Mouse (Mus musculus) midbrain, postnatal 0 days (tissue): ENCODE measurements around the gene Vmn1r46. TPM values are rescaled to one million over a fixed set of nuclear protein-coding genes. Genes with fewer than 3 reads are reported as not detected.

Experiments
- polyA plus RNA-seq: library from polyadenylated mRNA; unstranded; fragments of >200 nt; fragmentation: Nextera tagmentation; extraction: Ambion mirVana; gene quantifications from 2 replicates; pipeline ENCODE4 v1.2.1, GENCODE M21; 2015
- total RNA-seq: library from RNA; depleted of rRNA; stranded (reverse); fragments of >200 nt; gene quantifications from 2 replicates; pipeline ENCODE4 v1.2.3, GENCODE M21; 2014; rRNA removed

Gene Vmn1r46
- total and polyA plus RNA-seq, 2 experiments from 2014 or later = not detected

Other genes starting within 250 kb of the Vmn1r46 start
- gene Vmn1r41, start 228.5 kb upstream of the Vmn1r46 start, total RNA-seq = not detected in 2 replicates
- gene Vmn1r41, start 228.5 kb upstream of the Vmn1r46 start, polyA plus RNA-seq = not detected in 2 replicates
- gene Vmn1r42, start 92.9 kb upstream of the Vmn1r46 start, total RNA-seq = not detected in 2 replicates
- gene Vmn1r42, start 92.9 kb upstream of the Vmn1r46 start, polyA plus RNA-seq = not detected in 2 replicates
- 0.05 TPM in 1 of 2 replicates, not detected in the other for gene Vmn1r43, start 92.9 kb upstream of the Vmn1r46 start, total RNA-seq
- not detected in 2 replicates for gene Vmn1r43, start 92.9 kb upstream of the Vmn1r46 start, polyA plus RNA-seq
- gene Vmn1r44, start 85.7 kb upstream of the Vmn1r46 start, total RNA-seq = not detected in 2 replicates
- not detected in 2 replicates for gene Vmn1r44, start 85.7 kb upstream of the Vmn1r46 start, polyA plus RNA-seq
- not detected in 2 replicates for gene Vmn1r45, start 28.7 kb upstream of the Vmn1r46 start, total RNA-seq
- gene Vmn1r45, start 28.7 kb upstream of the Vmn1r46 start, polyA plus RNA-seq = 0.05 TPM in 1 of 2 replicates, not detected in the other
- gene Vmn1r47, start 46.8 kb downstream of the Vmn1r46 start, total RNA-seq = not detected in 2 replicates
- not detected in 2 replicates for gene Vmn1r47, start 46.8 kb downstream of the Vmn1r46 start, polyA plus RNA-seq
- not detected in 2 replicates for gene Vmn1r48, start 67.5 kb downstream of the Vmn1r46 start, total RNA-seq
- gene Vmn1r48, start 67.5 kb downstream of the Vmn1r46 start, polyA plus RNA-seq = not detected in 2 replicates
- not detected in 2 replicates for gene Vmn1r49, start 109.2 kb downstream of the Vmn1r46 start, total RNA-seq
- not detected in 2 replicates for gene Vmn1r49, start 109.2 kb downstream of the Vmn1r46 start, polyA plus RNA-seq
- not detected in 2 replicates for gene Vmn1r50, start 132.1 kb downstream of the Vmn1r46 start, total RNA-seq
- not detected in 2 replicates for gene Vmn1r50, start 132.1 kb downstream of the Vmn1r46 start, polyA plus RNA-seq
- gene Vmn1r51, start 153.3 kb downstream of the Vmn1r46 start, total RNA-seq = not detected in 2 replicates
- 0.10 TPM in 1 of 2 replicates, not detected in the other for gene Vmn1r51, start 153.3 kb downstream of the Vmn1r46 start, polyA plus RNA-seq
- gene Vmn1r52, start 205.5 kb downstream of the Vmn1r46 start, total RNA-seq = not detected in 2 replicates
- not detected in 2 replicates for gene Vmn1r52, start 205.5 kb downstream of the Vmn1r46 start, polyA plus RNA-seq
- gene V1ra8, start 233.5 kb downstream of the Vmn1r46 start, total RNA-seq = not detected in 2 replicates
- not detected in 2 replicates for gene V1ra8, start 233.5 kb downstream of the Vmn1r46 start, polyA plus RNA-seq